Mouse (Mus musculus) embryo, embryonic 10.5 days (tissue): ENCODE measurements around the gene Magi2.
A peak's percentile ranks its signal among the peaks of the same experiment; 100 is the strongest.
"Not testable (repeated sequence)": the region's sequence is repeated elsewhere in the genome, so short reads cannot be mapped to it uniquely, and the experiment has no call there.

Experiments used
- DNase-seq: peaks from one replicate; pipeline ENCODE4 v3.0.0-alpha.2; 2015; ENCODE audit warnings: low spot score

Magi2 gene

GRCm38 (mm10) chr5:20512377-20513126, 1285.7 kb downstream of the Magi2 start:
- no peak for DNase-seq

DNA sequence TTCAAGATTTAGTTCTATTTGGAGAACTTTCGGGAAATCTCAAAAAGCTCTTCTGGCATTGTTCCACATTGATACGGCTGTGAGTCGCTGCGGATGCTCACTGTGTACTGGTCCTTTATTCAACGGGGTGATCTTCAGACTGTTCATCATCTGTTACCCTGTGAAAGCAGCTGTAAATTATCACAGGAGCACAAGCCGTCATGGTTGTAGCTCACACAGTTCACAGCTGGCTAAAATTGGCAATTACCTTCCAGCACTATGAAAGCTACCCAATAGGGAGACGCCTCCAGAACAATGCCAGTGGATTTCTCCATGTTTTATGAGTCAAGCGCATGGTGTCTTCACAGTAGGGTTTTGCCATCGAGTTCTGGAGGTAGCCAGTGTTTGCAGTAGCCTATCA, 1294.8 kb downstream of the Magi2 start:
- no peak for DNase-seq

DNA sequence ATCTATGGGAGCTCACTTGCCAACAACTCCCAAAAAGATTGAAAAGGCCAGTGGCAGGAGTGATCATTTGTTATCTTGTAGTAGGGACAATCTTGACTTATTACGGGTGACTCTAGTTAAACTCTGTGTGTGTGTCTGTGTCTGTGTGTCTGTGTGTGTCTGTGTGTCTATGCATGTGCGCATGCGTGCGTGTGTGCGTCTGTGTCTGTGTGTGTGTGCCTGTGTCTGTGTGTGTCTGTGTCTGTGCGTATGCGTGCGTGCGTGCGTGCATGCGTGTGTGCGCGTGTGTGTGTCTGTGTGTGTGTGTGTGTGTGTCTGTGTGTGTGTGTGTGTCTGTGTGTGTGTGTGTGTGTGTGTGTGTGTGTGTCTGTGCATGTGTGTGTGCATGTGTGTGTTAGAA, 1295.2 kb downstream of the Magi2 start:
- DNase-seq, result no peak

DNA sequence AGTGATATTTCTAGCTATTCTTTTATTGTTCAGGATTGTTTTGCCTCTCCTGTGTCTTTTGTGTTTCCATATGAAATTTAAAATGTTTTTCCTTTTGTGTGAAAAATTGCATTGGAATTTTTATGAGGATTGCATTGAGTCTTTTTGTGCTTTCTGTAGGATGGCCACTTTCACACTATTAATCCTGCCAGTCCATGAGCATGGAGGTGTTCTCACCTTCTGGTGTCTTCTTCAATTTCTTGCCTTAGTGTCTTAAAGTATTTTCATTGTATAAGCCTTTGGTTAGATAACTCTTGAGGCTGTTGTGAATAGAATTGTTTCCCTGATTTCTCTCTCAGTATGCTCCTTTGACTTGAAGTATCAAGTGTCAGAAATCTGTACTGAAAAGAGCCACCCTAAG, 1296.9 kb downstream of the Magi2 start:
- no peak for DNase-seq

DNA sequence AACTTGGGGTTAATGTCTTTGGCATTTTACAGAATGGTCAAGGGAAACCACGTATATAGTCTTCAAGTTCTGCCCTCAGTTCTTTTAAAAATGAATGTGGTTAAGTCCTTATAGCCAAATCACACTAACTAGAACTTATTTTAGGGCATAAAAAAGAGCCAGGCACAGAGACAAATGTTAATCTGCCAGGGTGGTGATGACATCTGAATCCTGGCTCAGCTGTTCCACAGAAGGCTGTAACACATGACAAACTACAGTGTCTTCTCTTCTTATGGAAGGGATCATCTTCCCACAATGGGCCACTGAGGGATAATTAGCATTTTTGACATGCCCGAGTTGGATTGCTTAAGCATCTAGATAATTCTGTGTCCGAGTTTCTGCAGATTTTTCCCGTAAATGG, 1299.8 kb downstream of the Magi2 start:
- DNase-seq, result not testable (repeated sequence)

GRCm38 (mm10) chr5:20536544-20536943, 1309.7 kb downstream of the Magi2 start:
- DNase-seq, result no peak

DNA sequence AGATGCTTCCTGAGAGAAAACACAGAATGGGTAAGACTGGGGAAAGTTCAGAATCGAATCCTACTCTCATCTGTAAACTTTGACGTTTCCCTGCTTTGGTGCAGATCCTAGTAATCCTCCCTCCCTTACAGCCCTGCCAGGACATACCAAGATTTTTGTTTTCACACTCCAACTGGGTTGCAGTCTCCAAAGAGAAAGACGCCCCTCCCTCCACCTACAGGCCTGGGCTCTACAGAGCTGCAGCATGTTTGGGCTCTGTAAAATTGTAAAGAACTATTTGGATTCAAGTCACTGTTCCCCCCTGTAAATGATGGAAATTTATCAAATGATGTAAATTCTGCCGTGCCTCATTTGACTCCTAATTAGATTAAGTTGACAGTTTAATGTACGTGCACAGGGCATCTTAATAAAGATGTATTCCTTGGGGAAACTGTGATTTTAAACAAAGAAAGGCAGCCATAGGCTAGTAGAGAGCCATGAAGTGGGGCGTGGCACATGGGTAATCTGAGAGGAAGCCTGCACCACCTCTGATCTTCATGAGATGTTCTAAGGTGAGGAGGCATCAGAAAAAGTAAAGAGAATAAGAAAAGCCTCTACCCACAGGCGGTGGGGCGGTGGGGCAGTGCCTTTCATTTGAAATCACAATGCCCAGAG, 1310.7 kb downstream of the Magi2 start:
- no peak for DNase-seq

- peak; percentile 38 for DNase-seq
These were observed 1317.5 kb downstream of the Magi2 start for GRCm38 (mm10) chr5:20544374-20544773.

GRCm38 (mm10) chr5:20559378-20559777, 1332.5 kb downstream of the Magi2 start:
- DNase-seq, result no peak

- DNase-seq, result no peak
These were observed 1333.0 kb downstream of the Magi2 start for GRCm38 (mm10) chr5:20559821-20560220.

- no peak for DNase-seq
These were observed 1341.6 kb downstream of the Magi2 start for GRCm38 (mm10) chr5:20568421-20568820.

DNA sequence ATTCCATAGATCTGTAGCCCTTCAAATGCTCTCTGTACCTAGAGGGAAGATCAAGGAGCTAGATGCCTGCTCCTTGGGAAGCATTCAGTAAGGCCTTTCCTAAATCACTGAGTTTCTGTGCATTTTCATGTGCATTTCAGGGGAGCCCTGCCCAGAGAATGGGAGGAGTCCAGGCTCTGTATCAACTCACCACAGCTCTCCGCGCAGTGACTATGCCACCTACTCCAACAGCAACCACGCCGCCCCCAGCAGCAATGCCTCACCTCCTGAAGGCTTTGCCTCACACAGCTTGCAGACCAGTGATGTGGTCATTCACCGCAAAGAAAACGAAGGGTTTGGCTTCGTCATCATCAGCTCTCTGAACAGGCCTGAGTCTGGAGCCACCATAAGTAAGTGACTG, 1342.1 kb downstream of the Magi2 start:
- DNase-seq, result no peak

DNA sequence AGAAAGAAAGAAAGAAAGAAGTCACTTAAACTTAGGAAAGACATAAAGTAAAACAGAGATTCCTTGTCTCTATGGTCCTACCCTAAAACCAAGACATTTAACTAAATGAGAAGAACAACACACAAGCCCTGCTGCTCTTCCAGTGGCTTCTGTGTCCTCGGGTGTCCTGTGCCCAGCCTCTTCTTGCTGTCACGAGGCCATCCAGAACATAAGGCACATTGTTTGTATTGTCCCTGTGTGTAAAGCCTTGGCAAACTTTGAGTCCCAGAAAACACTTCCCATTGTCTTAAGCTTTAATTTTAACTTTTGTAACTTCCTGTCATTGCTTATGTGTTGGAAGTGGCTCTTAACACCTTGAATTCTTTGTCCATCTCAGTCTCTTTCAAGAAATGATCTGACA, 1348.0 kb downstream of the Magi2 start:
- no peak for DNase-seq

DNA sequence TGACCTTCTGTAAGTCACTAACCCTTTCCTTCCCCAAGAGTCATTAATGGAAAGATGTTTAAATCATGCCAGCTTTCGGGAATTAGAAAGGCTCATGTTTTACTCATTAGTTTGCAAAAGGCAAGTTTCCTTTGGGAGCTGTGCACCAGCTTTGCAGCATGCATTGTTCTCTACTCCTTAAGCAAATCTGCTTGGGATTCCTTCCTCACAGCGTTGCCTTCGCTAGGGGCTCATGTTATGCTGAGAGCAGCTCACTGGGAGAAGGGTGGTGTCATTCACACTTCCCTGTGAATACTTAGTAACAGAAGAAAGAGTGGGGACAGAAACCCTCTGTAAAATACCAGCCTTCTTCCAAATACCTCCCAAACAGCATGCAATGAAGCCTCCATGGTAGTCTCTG, 1349.0 kb downstream of the Magi2 start:
- peak; percentile 22 for DNase-seq

- no peak for DNase-seq
These were observed 1349.4 kb downstream of the Magi2 start for GRCm38 (mm10) chr5:20576266-20576665.

- no peak for DNase-seq
These were observed 1351.8 kb downstream of the Magi2 start for GRCm38 (mm10) chr5:20578666-20579065.

GRCm38 (mm10) chr5:20580619-20581018, 1353.8 kb downstream of the Magi2 start:
- no peak for DNase-seq

DNA sequence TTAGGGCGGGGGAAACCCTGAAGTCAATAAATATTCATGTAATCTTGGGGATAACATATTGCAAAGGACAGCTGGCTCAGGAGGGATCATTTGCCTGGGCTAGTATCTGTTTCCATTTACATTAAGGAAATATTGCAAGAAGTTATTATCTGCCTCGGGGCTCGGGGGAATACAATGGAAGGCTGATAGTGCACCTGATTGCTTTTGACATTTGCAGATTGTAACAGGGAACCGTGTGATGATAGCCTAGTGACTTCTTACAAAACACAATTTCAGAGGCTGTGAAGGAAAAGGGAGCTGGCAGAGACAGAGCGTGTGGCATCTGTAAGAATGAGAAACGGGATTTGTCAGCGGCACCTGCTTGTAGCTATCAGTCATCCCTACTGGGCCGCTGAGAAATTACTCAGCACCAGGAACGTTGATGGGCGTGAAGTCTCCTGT, 1356.2 kb downstream of the Magi2 start:
- peak; percentile 15 for DNase-seq

GRCm38 (mm10) chr5:20583639-20584038, 1356.8 kb downstream of the Magi2 start:
- no peak for DNase-seq

- DNase-seq, result no peak
These were observed 1357.9 kb downstream of the Magi2 start for GRCm38 (mm10) chr5:20584769-20585168.

- no peak for DNase-seq
These were observed 1362.9 kb downstream of the Magi2 start for GRCm38 (mm10) chr5:20589731-20590130.

DNA sequence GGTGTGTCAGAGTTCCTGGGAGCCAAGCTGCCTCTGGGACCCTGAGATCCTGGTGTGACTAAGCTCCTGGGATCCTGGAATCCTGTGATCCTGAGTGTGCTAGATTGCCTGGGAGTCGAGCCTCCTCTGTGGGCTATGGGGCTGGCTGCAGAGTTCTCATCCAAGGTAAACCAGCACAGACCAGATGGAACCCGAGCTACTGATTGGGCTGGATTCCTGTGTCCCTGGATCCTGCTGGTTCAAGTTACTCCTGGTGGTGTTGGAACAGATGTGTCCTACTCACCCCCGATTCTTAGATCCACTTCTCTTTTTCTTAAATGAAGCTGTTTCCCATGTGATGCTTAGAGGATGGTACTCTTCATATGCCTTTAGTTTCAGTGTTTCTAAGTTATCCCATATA, 1371.4 kb downstream of the Magi2 start:
- no peak for DNase-seq

DNA sequence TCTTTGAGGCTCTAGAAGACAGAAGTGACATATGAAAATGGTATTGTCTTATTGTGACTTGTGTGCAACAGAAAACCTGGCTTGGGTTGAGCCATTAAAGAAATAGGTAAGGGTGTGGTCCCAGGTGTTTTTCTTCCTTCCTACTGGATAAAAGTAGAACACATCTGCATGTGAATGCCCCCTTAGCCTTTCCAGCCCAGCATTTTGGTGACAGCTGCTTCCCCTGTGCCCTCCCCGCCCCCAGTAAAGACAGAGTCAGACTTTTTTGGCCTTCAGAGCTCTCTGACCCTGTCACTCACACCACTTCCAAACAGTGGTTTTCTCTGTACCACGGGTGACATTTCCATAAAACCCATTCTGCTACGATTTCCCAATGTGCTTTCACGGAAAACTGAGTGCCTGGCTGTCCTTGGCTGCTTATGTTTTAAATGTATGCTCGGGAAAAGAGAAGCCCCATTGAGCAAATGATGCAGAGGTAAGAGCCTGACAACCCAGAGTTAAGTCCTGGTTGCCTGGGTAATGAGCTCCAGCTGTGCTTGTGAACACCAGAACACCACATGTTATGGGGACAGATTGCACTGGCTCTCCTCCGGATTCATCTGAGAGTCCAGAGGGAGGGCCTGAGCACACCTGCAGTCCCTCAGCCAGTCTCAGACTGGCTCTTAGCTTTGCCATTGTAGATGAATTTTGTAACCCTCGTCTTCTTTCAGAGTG, 1377.1 kb downstream of the Magi2 start:
- peak; percentile 51 for DNase-seq
